Mouse (Mus musculus): ENCODE data around the gene Acsl1.

The Acsl1 gene

GRCm38 (mm10) chr8:46470792-46471781, at the start of gene Acsl1:
Acsl1 (plus strand) TSS chr8:46471037.
- DNase-seq (ENCODE audit: low read depth, low spot score), result peak; percentile 97

- DNase-seq (ENCODE audit: low read depth, low spot score), result no peak
Observed at GRCm38 (mm10) chr8:46421515-46421914, 49.3 kb upstream of the Acsl1 start.

GRCm38 (mm10) chr8:46427940-46428339, 42.9 kb upstream of the Acsl1 start:
- DNase-seq (ENCODE audit: low read depth, low spot score), result no peak

GRCm38 (mm10) chr8:46429871-46430270, 41.0 kb upstream of the Acsl1 start:
- no peak for DNase-seq (ENCODE audit: low read depth, low spot score)

DNA sequence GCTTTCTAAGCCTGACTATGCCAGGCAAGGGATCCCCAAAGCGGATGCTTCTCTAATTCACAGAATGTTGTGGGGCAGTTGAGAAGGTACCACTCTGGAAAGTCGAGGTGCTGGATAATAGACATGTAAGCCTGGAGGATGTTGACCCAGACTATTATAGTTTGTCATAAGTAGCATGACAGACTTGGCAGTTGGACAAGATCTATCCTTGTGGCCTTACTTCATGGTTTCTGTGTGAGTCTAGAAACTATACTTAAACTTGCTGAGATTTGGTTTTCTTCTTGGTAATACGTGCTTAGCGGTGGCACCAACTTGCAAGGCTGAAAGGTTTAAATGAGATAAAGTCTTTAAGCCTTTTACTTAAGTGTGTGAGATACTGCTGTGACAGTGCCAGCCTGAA, 38.9 kb upstream of the Acsl1 start:
- DNase-seq (ENCODE audit: low read depth, low spot score), result no peak

GRCm38 (mm10) chr8:46432581-46432980, 38.3 kb upstream of the Acsl1 start:
- no peak for DNase-seq (ENCODE audit: low read depth, low spot score)

DNA sequence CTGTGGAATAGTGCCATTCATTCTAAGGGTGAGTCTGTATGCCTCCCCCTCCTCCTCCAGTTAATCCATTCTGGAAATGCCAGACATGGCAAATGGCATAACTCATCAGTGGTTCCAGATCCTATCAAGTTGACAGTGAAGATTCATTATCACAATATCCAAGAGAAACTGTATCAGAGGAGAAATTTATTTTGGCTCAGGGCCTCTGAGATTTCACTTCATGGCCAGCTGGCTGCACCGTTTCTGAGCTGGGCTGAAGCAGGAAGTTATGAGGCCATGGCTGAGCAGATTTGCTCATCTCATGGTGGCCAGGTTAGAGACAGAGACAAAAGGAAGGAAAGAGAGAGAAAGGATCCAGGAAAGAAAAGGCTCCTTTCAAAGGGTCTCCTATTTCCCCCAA, 37.2 kb upstream of the Acsl1 start:
- no peak for DNase-seq (ENCODE audit: low read depth, low spot score)

DNA sequence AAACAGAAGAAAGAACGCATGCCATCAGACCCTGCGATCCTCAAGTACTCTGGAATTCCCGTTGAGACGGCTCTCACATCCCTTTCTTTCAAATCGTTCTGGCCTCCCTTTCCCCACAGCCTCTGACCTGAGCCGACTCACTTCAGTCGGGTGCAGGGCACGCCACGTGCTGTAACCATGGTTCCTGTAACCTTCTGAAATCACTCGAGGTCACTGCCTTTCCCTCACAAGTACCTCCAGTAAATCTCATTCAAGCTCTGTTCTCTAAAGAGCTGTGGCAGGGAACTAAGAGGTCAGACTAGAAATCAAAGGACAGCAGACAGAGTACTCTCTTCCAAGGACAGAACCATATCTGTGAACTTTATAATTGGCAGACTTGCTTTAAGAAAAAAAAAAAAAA, 32.3 kb upstream of the Acsl1 start:
- no peak for DNase-seq (ENCODE audit: low read depth, low spot score)

DNA sequence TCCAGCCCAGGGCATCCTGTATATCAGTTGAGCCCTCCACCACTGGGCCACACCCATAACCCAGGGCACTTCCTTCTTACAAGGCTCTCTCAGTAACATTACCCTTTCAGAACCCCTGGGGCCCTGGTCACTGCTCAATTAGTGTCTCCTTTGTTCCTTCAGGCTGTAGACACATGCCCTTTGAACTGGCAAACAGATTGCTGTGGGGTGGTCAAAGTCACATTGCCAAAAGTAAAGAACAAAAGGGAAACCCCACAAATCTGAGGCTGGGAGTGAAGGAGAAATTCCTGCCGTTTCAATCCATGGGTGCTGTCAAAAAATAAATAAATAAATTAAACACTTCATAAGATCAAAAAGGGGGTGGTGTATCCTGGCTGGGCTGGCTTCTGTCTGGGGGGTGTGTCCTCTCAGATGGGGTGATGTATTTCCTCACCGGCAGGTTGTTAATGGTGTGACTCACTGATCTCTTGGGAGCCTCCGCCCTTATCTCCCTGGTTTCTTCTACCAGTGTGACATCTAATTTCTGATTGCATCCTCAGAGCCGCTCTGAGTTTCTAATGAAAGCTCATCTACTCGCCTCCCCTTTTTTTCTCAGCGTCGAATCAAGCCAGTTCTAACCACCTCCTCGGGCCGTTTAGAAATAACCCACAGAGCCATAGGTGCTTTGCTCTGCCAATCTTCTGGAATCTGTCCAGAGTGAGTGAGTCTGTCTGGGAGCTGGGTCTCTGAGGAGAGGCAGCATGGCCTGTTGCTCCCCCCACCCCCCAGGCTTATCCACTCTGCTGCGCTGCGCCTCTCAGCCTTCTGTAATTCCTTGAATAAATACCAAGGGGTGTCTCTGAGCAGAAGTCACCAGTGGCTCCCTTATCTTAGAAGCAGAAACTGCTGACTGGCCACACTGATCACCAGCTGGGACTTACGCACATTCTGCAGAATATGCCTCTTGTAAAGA, 24.6 kb upstream of the Acsl1 start:
- DNase-seq (ENCODE audit: low read depth, low spot score), result no peak

DNA sequence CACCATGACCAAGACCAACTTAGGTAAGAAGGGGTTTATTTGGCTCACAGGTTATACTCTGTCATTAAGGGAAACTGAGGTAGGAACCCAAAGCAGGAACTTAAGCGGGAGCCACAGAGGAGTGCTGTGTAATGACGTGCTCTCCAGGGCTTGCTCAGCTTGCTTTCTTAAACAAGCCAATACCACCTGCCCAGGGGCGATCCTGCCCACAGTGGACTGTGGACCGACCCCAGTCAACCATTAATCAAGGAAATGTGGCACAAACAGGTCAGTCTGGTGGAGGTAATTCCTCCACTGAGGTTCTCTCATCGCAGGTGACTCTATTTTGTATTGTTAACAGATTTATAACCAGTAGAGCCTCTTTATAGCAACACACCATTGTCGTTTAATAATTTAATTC, 23.5 kb upstream of the Acsl1 start:
- no peak for DNase-seq (ENCODE audit: low read depth, low spot score)

- no peak for DNase-seq (ENCODE audit: low read depth, low spot score)
Observed at GRCm38 (mm10) chr8:46448606-46449005, 22.2 kb upstream of the Acsl1 start.

DNA sequence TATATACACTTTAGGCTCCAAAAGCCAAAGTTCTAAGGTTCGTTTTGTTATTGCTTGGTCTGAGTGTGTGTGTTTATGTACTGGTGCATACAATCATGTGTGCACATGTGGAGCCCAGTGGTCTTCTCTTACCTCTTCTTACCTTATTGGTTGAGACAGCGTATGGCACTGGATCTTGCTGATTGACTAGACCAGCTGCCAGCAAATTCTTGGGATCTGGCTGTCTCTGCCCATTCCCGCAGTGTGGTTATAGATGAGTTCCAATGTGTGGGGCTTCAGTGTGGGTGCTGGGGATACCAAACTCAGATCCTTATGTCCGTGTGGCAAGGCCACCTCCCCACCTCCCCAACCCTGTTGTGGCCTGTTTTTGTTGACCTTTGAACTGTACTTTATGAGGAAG, 21.8 kb upstream of the Acsl1 start:
- DNase-seq (ENCODE audit: low read depth, low spot score), result no peak

DNA sequence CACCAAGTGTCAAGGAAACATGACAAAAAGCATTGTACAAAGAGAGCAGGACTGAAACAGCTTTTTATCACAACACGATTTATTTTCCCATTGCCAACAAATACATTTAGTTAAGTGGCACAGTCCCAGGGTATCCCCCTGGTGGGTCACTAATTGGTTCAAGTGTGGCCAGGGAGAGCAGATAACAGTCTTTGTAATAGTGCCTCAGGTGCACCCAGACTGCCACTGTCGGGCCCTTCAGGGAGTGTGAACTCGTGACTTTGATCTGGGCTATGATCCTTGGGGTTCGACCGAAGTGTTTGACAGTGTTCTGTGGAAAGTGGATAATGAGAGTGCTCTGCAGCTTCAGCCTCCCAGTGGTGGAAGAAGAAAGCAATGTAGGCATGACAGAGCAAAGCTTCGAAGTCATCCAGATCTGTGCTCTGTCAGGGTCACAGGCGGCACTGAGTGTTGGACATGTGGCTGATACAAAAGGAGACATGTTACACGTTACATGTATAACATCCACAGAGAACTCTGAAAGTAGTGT, 21.1 kb upstream of the Acsl1 start:
- DNase-seq (ENCODE audit: low read depth, low spot score), result no peak

DNA sequence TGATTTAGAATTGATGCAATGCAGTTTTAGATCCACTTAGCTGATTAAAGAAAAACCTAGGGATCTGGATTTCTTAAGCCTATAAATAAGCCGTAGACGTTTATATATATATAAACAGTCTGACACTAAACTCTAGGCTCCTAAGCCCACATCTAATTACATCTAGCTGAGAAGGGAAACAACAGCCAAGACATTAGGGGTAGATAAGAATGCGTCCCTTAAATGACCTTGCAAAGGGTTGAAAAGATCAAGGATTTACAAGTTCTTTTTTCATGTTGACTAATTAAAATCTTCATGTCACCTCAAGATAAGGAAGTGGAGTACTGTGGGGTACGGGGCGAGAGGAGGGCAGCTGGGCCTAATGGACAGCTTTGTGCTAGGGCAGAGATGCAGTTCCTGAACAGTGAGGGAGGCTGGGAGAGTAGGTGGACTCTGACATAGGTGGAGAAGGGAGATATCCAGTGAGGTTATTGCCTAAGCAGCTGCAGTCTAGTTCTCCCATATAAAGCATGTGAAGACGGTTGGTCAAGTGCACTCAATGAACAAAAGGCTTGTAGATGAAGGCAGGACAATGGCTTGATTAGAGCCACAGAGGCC, 12.5 kb upstream of the Acsl1 start:
- DNase-seq (ENCODE audit: low read depth, low spot score), result no peak

- DNase-seq (ENCODE audit: low read depth, low spot score), result no peak
Observed at GRCm38 (mm10) chr8:46468400-46468799, 2.4 kb upstream of the Acsl1 start.

- no peak for DNase-seq (ENCODE audit: low read depth, low spot score)
Observed at GRCm38 (mm10) chr8:46469071-46469769, 1.6 kb upstream of the Acsl1 start.

DNA sequence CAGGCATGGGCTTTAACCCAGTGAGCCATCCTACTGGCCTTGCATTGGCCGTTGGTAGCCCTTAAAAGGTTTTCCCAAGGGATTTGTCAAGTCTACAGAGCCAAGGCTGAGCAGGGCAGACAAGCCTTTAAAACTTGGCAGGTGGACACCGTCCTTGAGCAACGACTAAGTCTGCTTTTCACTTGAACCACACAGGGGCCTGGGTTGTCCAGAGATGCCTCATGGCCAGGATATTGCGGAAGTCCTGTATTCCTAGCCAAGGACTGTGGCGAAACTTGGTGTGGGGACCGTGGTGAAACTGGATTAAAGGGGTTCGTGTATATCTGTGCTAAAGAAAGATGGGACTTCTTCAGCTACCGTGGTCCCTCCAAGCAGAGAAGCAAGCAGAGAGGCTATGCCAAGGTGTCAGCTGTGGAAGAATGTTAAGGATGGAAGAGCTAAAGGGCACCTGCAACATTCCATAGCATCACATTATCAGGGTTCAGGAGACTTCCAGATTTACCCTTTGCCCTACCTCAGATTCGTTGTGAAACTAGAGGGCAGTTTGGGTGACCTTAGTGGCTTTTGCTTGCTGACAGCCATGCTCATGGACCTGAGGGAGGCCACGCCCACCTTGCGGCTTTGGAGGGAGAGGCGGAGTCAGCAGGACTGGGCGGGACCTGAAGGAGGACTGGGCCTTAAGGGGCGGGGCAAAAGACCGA, 596 bp upstream of the Acsl1 start:
- no peak for DNase-seq (ENCODE audit: low read depth, low spot score)

- no peak for DNase-seq (ENCODE audit: low read depth, low spot score)
Observed at GRCm38 (mm10) chr8:46471926-46472485, 1.2 kb downstream of the Acsl1 start.

GRCm38 (mm10) chr8:46474120-46474519, 3.3 kb downstream of the Acsl1 start:
- DNase-seq (ENCODE audit: low read depth, low spot score), result no peak

DNA sequence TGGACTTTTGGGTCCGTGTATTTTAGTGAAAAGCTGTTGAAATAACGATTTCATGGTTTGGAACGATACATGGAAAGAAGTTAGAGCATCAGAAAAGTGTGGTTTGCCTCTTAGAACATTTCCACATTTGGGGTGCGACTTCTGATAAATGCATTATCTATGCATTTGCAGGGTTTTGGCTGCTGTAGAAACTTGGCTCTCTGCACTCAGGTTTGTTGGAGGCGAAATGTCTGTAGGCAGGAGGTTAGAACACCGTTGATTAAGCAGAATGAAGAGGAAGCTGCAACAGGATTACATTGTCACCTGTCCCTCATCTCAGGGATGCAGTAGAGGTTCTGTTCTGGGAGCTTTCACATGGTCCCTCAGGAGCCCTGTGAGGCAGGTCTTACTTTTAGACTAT, 3.8 kb downstream of the Acsl1 start:
- DNase-seq (ENCODE audit: low read depth, low spot score), result no peak

Measured in retina, postnatal 7 days (tissue).